ENCODE assay signal across 15 mouse cellular contexts in genomic region chr9:103485606-103486005, GRCm38 (mm10). TPM values are rescaled to one million over a fixed set of nuclear protein-coding genes. Genes with fewer than 3 reads are reported as not detected.
DNase-seq lines count a peak whose midpoint lies in the region; ATAC-seq and TF ChIP-seq lines count a peak whose summit lies in the region.
"Had no signal": no experiment of that assay in that cellular context is flagged by ENCODE, and none has a peak within 500 bp of the region (broad histone marks: within the 10 kb centered on the region; RNA-seq: fewer than 3 reads in every experiment).

No protein-coding gene starts in this region.

- no peak for TF ChIP-seq CTCF in heart, adult 2 months (IDR thresholded peaks at IDR 0.05)
- no peak for TF ChIP-seq CTCF in gastrocnemius, adult 2 months (IDR thresholded peaks at IDR 0.05)

- H3K9ac ChIP-seq in heart, embryonic 13.5 days: peak overlapping the region; percentile 42; the same call in 1 of the 2 replicates
- no peak overlapping the region for H3K9ac ChIP-seq in heart, adult 2 months (ENCODE audit: low read depth, low read length)
- no peak overlapping the region; the same call in 1 of the 2 replicates for H3K9ac ChIP-seq in limb, embryonic 14.5 days (ENCODE audit: low read depth, low read length, severe bottlenecking)
- H3K9ac ChIP-seq: heart, embryonic 12.5 days; neural tube, embryonic 12.5 days had no signal

- peak overlapping the region; percentile 56 for H3K27ac ChIP-seq in heart, embryonic 13.5 days (replicated peaks)
- H3K27ac ChIP-seq in heart, adult 2 months: no peak overlapping the region; the same call in 1 of the 2 replicates
- H3K27ac ChIP-seq in limb, embryonic 14.5 days (replicated peaks; ENCODE audit: low read depth, low read length): 0 out of 2 replicates have a peak overlapping the region, but pooled peaks have one; percentile 33
- H3K27ac ChIP-seq in gastrocnemius, adult 2 months: no peak overlapping the region
- H3K27ac ChIP-seq: neural tube, embryonic 12.5 days had no signal

- intact Hi-C loops in heart, adult 2 months (cut with DNase I): loop anchor here (10.0 kb wide), 1 partner anchor 589 kb away; no protein-coding TSS in a partner anchor
- intact Hi-C loops in gastrocnemius, adult 2 months (cut with DNase I): no loop called here

- H3K4me3 ChIP-seq in heart, embryonic 13.5 days: no peak overlapping the region
- no peak overlapping the region for H3K4me3 ChIP-seq in heart, adult 2 months
- H3K4me3 ChIP-seq in megakaryocyte, embryonic 14.5 days (replicated peaks): peak overlapping the region; percentile 15
- H3K4me3 ChIP-seq in limb, embryonic 14.5 days (replicated peaks; ENCODE audit: low read length): no peak overlapping the region
- no peak overlapping the region for H3K4me3 ChIP-seq in gastrocnemius, adult 2 months
- H3K4me3 ChIP-seq: heart, embryonic 12.5 days; neural tube, embryonic 12.5 days had no signal

- no peaks in the 10 kb centered on the region for H3K27me3 ChIP-seq in heart, embryonic 13.5 days (replicated peaks)
- H3K27me3 ChIP-seq in heart, adult 2 months (ENCODE audit: control insufficient read depth, insufficient read depth, low read length): no peaks in the 10 kb centered on the region
- H3K27me3 ChIP-seq in megakaryocyte, embryonic 14.5 days (replicated peaks): peaks cover 41% of the 10 kb centered on the region
- no peaks in the 10 kb centered on the region for H3K27me3 ChIP-seq in limb, embryonic 14.5 days (ENCODE audit: control insufficient read depth, insufficient read depth, low read length)
- H3K27me3 ChIP-seq: heart, embryonic 12.5 days; neural tube, embryonic 12.5 days had no signal

- no peak for TF ChIP-seq EP300 in heart, adult 2 months (IDR thresholded peaks at IDR 0.05; ENCODE audit: insufficient read depth, low read depth, low read length)

- 24% methylated on average over 8 of the region's 8 CpGs for WGBS in heart, embryonic 13.5 days
- WGBS in heart, adult 2 months: 25% methylated on average over 8 of the region's 8 CpGs
- 15% methylated on average over 8 of the region's 8 CpGs for WGBS in limb, embryonic 14.5 days

- peaks cover 26% of the 10 kb centered on the region for H3K36me3 ChIP-seq in heart, embryonic 13.5 days
- H3K36me3 ChIP-seq in heart, adult 2 months (ENCODE audit: control insufficient read depth, insufficient read depth, low read length): no peaks in the 10 kb centered on the region
- H3K36me3 ChIP-seq in megakaryocyte, embryonic 14.5 days (replicated peaks; ENCODE audit: low read length): no peaks in the 10 kb centered on the region
- no peaks in the 10 kb centered on the region for H3K36me3 ChIP-seq in limb, embryonic 14.5 days (ENCODE audit: control insufficient read depth, insufficient read depth, low read length)
- H3K36me3 ChIP-seq: neural tube, embryonic 12.5 days had no signal

- no peak for ATAC-seq in heart, embryonic 13.5 days (ENCODE audit: extremely low read depth, insufficient number of reproducible peaks, low FRiP score, low TSS enrichment)
- ATAC-seq in megakaryocyte, adult 5-6 weeks (ENCODE audit: poor library complexity, severe bottlenecking): no peak
- ATAC-seq in limb, embryonic 14.5 days (ENCODE audit: low FRiP score, low read depth): no peak
- ATAC-seq: activated CD4-positive, CD25-positive, alpha-beta regulatory T cell, adult 4 months; inflammation-experienced regulatory T-cells, adult 6 months had no signal

- peaks cover 74% of the 10 kb centered on the region for H3K4me1 ChIP-seq in heart, embryonic 13.5 days
- peaks cover 5% of the 10 kb centered on the region for H3K4me1 ChIP-seq in heart, adult 2 months (ENCODE audit: control insufficient read depth, insufficient read depth, low read length)
- peaks cover 59% of the 10 kb centered on the region for H3K4me1 ChIP-seq in megakaryocyte, embryonic 14.5 days
- H3K4me1 ChIP-seq in limb, embryonic 14.5 days (ENCODE audit: control insufficient read depth, insufficient read depth, low read length): peaks cover 22% of the 10 kb centered on the region; the same call in 1 of the 2 replicates

- no peak for DNase-seq in heart, adult 2 months
- DNase-seq in kidney, adult 9 months: peak; percentile 60
- peak; percentile 34 for DNase-seq in limb, embryonic 14.5 days (ENCODE audit: low spot score)
- no peak for DNase-seq in gastrocnemius, adult 2 months
- no peak for DNase-seq in right cerebral cortex, postnatal 4 days
- DNase-seq: cerebellum, adult 9-11 months; right cerebral cortex, adult 18-20 months had no signal

- no peaks in the 10 kb centered on the region for H3K79me2 ChIP-seq in heart, adult 2 months (replicated peaks; ENCODE audit: control insufficient read depth, insufficient read depth, low read length)

- no peak overlapping the region for H3K4me2 ChIP-seq in heart, embryonic 13.5 days
- 0 out of 2 replicates have a peak overlapping the region, but pooled peaks have one; percentile 2 for H3K4me2 ChIP-seq in limb, embryonic 14.5 days (replicated peaks; ENCODE audit: low read depth, low read length, severe bottlenecking)
- H3K4me2 ChIP-seq: heart, embryonic 12.5 days; neural tube, embryonic 12.5 days had no signal

- no peak for TF ChIP-seq POLR2A in heart, adult 2 months (IDR thresholded peaks at IDR 0.05; ENCODE audit: insufficient read depth, low read depth, low read length)
- no peak for TF ChIP-seq POLR2A in limb, embryonic 14.5 days (IDR thresholded peaks at IDR 0.05; ENCODE audit: borderline replicate concordance, extremely low read depth, insufficient read depth, insufficient read length)

- H3K9me3 ChIP-seq in heart, embryonic 13.5 days: no peaks in the 10 kb centered on the region
- no peaks in the 10 kb centered on the region for H3K9me3 ChIP-seq in megakaryocyte, embryonic 14.5 days
- no peaks in the 10 kb centered on the region for H3K9me3 ChIP-seq in limb, embryonic 14.5 days (ENCODE audit: control insufficient read depth, low read length)
- H3K9me3 ChIP-seq: heart, embryonic 12.5 days; neural tube, embryonic 12.5 days had no signal

RNA-seq across cellular contexts. Expression of gene Bfsp2, which starts 5.4 kb away (rescaled TPM):
- polyA plus RNA-seq in heart, embryonic 13.5 days (2015; fragmentation: Nextera tagmentation; extraction: Ambion mirVana): 0.69 and 1.1 TPM in 2 replicates
- under 1 TPM; 0.52 to 0.99 TPM for total RNA-seq in heart, adult 2 months (2021)
- polyA plus RNA-seq in heart, adult 2 months (2012; rRNA removed): 0.31 TPM in 1 of 2 replicates, not detected in the other
- polyA plus RNA-seq in megakaryocyte, embryonic 14.5 days (2012; ENCODE audit: insufficient read depth, low replicate concordance): 0.95 TPM in 1 of 2 replicates, not detected in the other
- 0.30 TPM in 1 of 2 replicates, not detected in the other for total RNA-seq in megakaryocyte, adult 5-6 weeks (2015)
- 1.1 and 1.3 TPM in 2 replicates for total RNA-seq in megakaryocyte, adult 5-6 weeks (2017)
- polyA plus RNA-seq in limb, embryonic 14.5 days (2012; rRNA removed): 0.65 and 1.0 TPM in 2 replicates
- 1.4 and 1.9 TPM in 2 replicates for polyA plus RNA-seq in limb, embryonic 14.5 days (2014; fragmentation: Nextera tagmentation; extraction: Ambion mirVana)
- total RNA-seq in gastrocnemius, adult 2 months (2021): under 1 TPM in 1 of 2 experiments, not detected in 1; 0.42 TPM
- total RNA-seq: liver, adult 2 months had no signal

Comparison
In these comparisons a context has a peak if more than half of its experiments do, and no peak if none do; other contexts are left out.
1. H3K27ac ChIP-seq: peak in heart, embryonic 13.5 days (single experiment) and limb, embryonic 14.5 days (single experiment); none in heart, adult 2 months (single experiment) and gastrocnemius, adult 2 months (single experiment).
2. DNase-seq: peak in kidney, adult 9 months (single experiment) and limb, embryonic 14.5 days (single experiment); none in heart, adult 2 months (0 of 2), gastrocnemius, adult 2 months (single experiment) and right cerebral cortex, postnatal 4 days (single experiment).